Mouse (Mus musculus): ENCODE data around the gene Tmem183a. TPM values are rescaled to one million over a fixed set of nuclear protein-coding genes. Genes with fewer than 3 reads are reported as not detected.

The Tmem183a gene
- polyA plus RNA-seq, 1 experiment from 2014 or later: 95.6 TPM

DNA sequence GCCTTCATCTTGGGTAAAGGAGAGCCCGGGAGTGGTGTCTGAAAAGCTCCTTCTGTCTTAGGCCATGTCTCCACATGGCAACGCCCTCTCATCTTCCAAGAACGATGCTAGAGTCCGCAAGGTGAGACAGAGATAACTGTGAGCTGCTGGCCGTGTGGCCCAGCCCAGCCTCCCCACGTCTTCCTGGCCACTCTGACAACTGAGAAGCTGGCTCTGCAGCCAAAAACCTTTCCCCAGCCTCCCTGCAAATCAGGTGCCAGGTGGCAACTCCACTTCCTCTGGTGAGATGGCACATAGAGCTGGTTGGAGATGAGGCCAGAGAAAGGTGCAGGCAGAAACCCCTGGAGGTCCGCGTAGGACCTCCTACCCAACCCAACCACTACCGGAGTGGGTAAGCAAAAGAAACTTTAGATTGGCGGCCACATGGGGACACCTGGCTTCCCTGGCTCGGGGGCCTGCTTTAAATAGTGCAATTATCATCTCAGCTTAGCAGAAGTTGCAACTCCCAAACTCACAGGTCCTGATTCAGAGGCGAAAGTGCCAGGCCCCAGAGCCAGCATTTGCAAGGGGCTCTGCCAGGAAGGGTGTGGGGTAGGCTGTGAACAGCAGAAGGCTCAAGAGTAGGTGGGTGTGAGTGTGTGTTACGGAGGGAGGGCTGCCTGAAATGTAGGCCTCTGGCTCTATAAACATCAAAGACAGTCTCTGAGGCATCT is 26.4 kb downstream of the Tmem183a start:
- Histone ChIP-seq H3K9ac (ENCODE audit: low read depth, low read length) (no peak overlapping the region), H3K27ac (ENCODE audit: low read depth, low read length) (no peak overlapping the region), H3K4me3 (ENCODE audit: low read depth, low read length) (no peak overlapping the region), H3K4me1 (replicated peaks; ENCODE audit: control insufficient read depth, insufficient read depth, low read length) (peaks cover 13% of the 10 kb centered on the region), H3K4me2 (no peak overlapping the region), H3K27me3 (replicated peaks; ENCODE audit: control insufficient read depth, insufficient read depth, low read length) (no peaks in the 10 kb centered on the region), H3K36me3 (ENCODE audit: control insufficient read depth, insufficient read depth, low read length) (no peaks in the 10 kb centered on the region), H3K9me3 (ENCODE audit: control insufficient read depth, low read length) (no peaks in the 10 kb centered on the region)
- DNase-seq (ENCODE audit: low spot score): no peak
- WGBS: 69% methylated on average over 13 of the region's 13 CpGs
- no peak for ATAC-seq (replicated peaks; ENCODE audit: low FRiP score)

- no peak overlapping the region for H3K9ac ChIP-seq (ENCODE audit: low read depth, low read length)
- peaks cover 13% of the 10 kb centered on the region for H3K4me1 ChIP-seq (replicated peaks; ENCODE audit: control insufficient read depth, insufficient read depth, low read length)
- no peak for ATAC-seq (replicated peaks; ENCODE audit: low FRiP score)
- DNase-seq (ENCODE audit: low spot score): no peak
- no peaks in the 10 kb centered on the region for H3K9me3 ChIP-seq (ENCODE audit: control insufficient read depth, low read length)
- no peak overlapping the region for H3K4me2 ChIP-seq
- H3K4me3 ChIP-seq (ENCODE audit: low read depth, low read length): no peak overlapping the region
- no peak overlapping the region for H3K27ac ChIP-seq (ENCODE audit: low read depth, low read length)
- WGBS: 51% methylated on average over 7 of the region's 7 CpGs
- no peaks in the 10 kb centered on the region for H3K27me3 ChIP-seq (replicated peaks; ENCODE audit: control insufficient read depth, insufficient read depth, low read length)
- no peaks in the 10 kb centered on the region for H3K36me3 ChIP-seq (ENCODE audit: control insufficient read depth, insufficient read depth, low read length)
These were observed 27.5 kb downstream of the Tmem183a start for GRCm38 (mm10) chr1:134334111-134334827.

- WGBS: 76% methylated on average over 10 of the region's 10 CpGs
- DNase-seq (ENCODE audit: low spot score) (no peak), ATAC-seq (replicated peaks; ENCODE audit: low FRiP score) (no peak)
- H3K4me3 ChIP-seq (ENCODE audit: low read depth, low read length): no peak overlapping the region
- no peak overlapping the region for H3K27ac ChIP-seq (ENCODE audit: low read depth, low read length)
- H3K9me3 ChIP-seq (ENCODE audit: control insufficient read depth, low read length): no peaks in the 10 kb centered on the region
- no peak overlapping the region for H3K9ac ChIP-seq (ENCODE audit: low read depth, low read length)
- no peaks in the 10 kb centered on the region for H3K36me3 ChIP-seq (ENCODE audit: control insufficient read depth, insufficient read depth, low read length)
- H3K27me3 ChIP-seq (replicated peaks; ENCODE audit: control insufficient read depth, insufficient read depth, low read length): no peaks in the 10 kb centered on the region
- H3K4me1 ChIP-seq (replicated peaks; ENCODE audit: control insufficient read depth, insufficient read depth, low read length): peaks cover 13% of the 10 kb centered on the region
- no peak overlapping the region for H3K4me2 ChIP-seq
These were observed 28.2 kb downstream of the Tmem183a start for GRCm38 (mm10) chr1:134333371-134334110.

- ATAC-seq (replicated peaks; ENCODE audit: low FRiP score): 0 out of 2 replicates have a peak, but pooled peaks have one; percentile 6
These were observed 29.0 kb downstream of the Tmem183a start, which contains the start of gene Ppfia4 for GRCm38 (mm10) chr1:134332770-134333271. TSS of gene Ppfia4 (minus strand) at chr1:134332928.

DNA sequence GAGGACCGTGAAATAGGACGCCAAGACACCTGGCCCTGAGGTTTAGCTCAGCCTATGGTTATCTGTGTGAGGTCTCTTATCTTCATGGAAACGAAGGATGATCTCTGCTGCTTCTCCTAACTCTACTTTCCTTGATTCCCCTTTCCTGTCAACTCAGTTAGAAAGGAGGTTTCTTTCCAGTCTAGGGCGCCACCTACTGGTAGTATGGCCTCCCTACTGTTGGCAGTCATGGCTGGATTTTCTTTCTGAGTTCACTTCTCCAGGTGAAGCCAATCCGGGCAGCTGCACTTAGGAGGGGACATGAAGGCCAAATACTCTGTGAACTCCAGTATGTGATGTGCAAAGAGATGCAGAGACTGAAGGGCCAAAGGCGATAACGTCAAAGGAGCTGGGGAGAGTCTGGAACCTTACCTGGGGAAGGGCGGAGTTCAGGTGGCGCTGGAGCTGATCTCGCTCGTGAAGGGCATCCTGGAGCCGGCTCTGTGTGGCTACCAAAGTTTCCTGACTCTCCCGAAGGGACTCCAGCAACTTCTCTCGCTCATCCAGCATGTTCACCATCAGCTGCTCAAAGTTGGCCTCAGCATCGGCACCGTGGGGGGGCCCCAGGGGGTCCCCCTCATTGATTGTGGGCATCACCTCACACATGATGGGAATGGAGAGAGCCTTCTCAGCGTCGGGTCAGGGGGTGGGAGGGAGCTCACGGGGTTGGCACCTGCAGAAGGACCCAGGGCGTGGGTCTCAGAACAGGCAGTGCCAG is 29.7 kb downstream of the Tmem183a start:
- WGBS: 51% methylated on average over 20 of the region's 20 CpGs
- H3K4me2 ChIP-seq: no peak overlapping the region
- H3K36me3 ChIP-seq (ENCODE audit: control insufficient read depth, insufficient read depth, low read length): no peaks in the 10 kb centered on the region
- ATAC-seq (replicated peaks; ENCODE audit: low FRiP score) (0 out of 2 replicates have a peak, but pooled peaks have one; percentile 6), DNase-seq (ENCODE audit: low spot score) (peak; percentile 51)
- H3K27me3 ChIP-seq (replicated peaks; ENCODE audit: control insufficient read depth, insufficient read depth, low read length): no peaks in the 10 kb centered on the region
- no peaks in the 10 kb centered on the region for H3K9me3 ChIP-seq (ENCODE audit: control insufficient read depth, low read length)
- no peak overlapping the region for H3K9ac ChIP-seq (ENCODE audit: low read depth, low read length)
- no peak overlapping the region for H3K4me3 ChIP-seq (ENCODE audit: low read depth, low read length)
- H3K4me1 ChIP-seq (replicated peaks; ENCODE audit: control insufficient read depth, insufficient read depth, low read length): peaks cover 13% of the 10 kb centered on the region
- H3K27ac ChIP-seq (ENCODE audit: low read depth, low read length): no peak overlapping the region

More at GRCm38 (mm10) chr1:134332770-134333271, 29.0 kb downstream of the Tmem183a start, which contains the start of gene Ppfia4:
- H3K4me2 ChIP-seq: no peak within 1 kb of the TSS
- peaks cover 13% of the 10 kb centered on the region for H3K4me1 ChIP-seq (replicated peaks; ENCODE audit: control insufficient read depth, insufficient read depth, low read length)
- H3K27ac ChIP-seq (ENCODE audit: low read depth, low read length): no peak within 1 kb of the TSS
- no peak for DNase-seq (ENCODE audit: low spot score)
- no peaks in the 10 kb centered on the region for H3K9me3 ChIP-seq (ENCODE audit: control insufficient read depth, low read length)
- H3K36me3 ChIP-seq (ENCODE audit: control insufficient read depth, insufficient read depth, low read length): no peaks in the 10 kb centered on the region
- no peak within 1 kb of the TSS for H3K4me3 ChIP-seq (ENCODE audit: low read depth, low read length)
- no peaks in the 10 kb centered on the region for H3K27me3 ChIP-seq (replicated peaks; ENCODE audit: control insufficient read depth, insufficient read depth, low read length)
- 48% methylated on average over 13 of the region's 13 CpGs for WGBS
- no peak within 1 kb of the TSS for H3K9ac ChIP-seq (ENCODE audit: low read depth, low read length)

DNA sequence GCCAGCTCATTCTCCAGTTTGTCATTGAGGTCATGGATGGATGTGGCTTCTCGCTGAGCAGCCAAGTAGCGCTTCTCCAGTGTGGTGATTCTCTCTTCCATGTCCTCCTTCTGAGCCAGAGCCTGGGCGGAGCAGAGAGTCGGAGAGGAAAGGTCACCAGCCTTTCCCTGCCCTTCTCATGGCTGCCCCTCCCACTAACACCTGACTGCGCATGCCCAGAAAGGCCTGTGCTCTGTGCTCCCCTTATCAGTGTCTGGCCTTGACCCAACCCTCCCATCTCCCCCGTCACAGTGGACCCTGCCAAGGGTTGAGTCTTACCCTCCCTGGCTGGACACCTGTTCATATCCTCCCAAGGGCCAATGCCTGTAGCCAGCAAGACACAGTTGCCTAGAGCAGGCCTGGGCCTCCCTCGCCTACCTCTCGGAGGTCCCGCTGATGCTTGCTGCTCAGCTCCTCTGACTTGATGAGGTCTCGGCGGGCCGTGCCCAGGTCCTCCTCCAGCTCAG is 34.9 kb downstream of the Tmem183a start:
- Histone ChIP-seq H3K27ac (ENCODE audit: low read depth, low read length) (no peak overlapping the region), H3K4me2 (no peak overlapping the region), H3K4me1 (replicated peaks; ENCODE audit: control insufficient read depth, insufficient read depth, low read length) (no peaks in the 10 kb centered on the region), H3K27me3 (replicated peaks; ENCODE audit: control insufficient read depth, insufficient read depth, low read length) (0 out of 2 replicates have a peak, but pooled peaks cover 2% of the 10 kb centered on the region), H3K4me3 (ENCODE audit: low read depth, low read length) (no peak overlapping the region), H3K36me3 (ENCODE audit: control insufficient read depth, insufficient read depth, low read length) (no peaks in the 10 kb centered on the region), H3K9me3 (ENCODE audit: control insufficient read depth, low read length) (no peaks in the 10 kb centered on the region), H3K9ac (ENCODE audit: low read depth, low read length) (no peak overlapping the region)
- WGBS: 85% methylated on average over 12 of the region's 12 CpGs
- DNase-seq (ENCODE audit: low spot score) (no peak), ATAC-seq (replicated peaks; ENCODE audit: low FRiP score) (no peak)

DNA sequence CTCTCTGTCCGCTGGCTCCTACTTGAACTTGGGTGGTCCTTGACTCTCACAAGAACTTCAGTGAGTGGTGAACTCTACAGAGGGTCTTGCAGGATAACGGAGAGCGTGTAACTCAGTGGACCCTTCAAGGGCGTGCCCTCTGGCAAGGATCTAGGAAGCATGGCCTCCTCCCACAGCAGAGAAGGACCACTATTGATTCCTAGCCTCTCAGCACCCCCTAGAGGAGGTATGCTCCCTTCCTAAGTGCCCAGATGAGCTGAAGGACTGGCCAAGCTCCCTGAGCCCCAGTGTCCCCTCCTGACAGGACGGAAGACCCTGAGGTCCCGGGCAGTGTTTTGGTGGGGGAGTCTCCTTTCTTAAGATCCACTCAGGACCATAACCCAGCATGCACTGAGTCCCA is 39.2 kb downstream of the Tmem183a start:
- no peaks in the 10 kb centered on the region for H3K36me3 ChIP-seq (ENCODE audit: control insufficient read depth, insufficient read depth, low read length)
- H3K4me2 ChIP-seq: no peak overlapping the region
- H3K4me1 ChIP-seq (replicated peaks; ENCODE audit: control insufficient read depth, insufficient read depth, low read length): no peaks in the 10 kb centered on the region
- no peak overlapping the region for H3K27ac ChIP-seq (ENCODE audit: low read depth, low read length)
- H3K9me3 ChIP-seq (ENCODE audit: control insufficient read depth, low read length): no peaks in the 10 kb centered on the region
- 76% methylated on average over 6 of the region's 6 CpGs for WGBS
- no peak overlapping the region for H3K9ac ChIP-seq (ENCODE audit: low read depth, low read length)
- DNase-seq (ENCODE audit: low spot score) (no peak), ATAC-seq (replicated peaks; ENCODE audit: low FRiP score) (no peak)
- 0 out of 2 replicates have a peak, but pooled peaks cover 2% of the 10 kb centered on the region for H3K27me3 ChIP-seq (replicated peaks; ENCODE audit: control insufficient read depth, insufficient read depth, low read length)
- no peak overlapping the region for H3K4me3 ChIP-seq (ENCODE audit: low read depth, low read length)
